Mouse (Mus musculus): ENCODE measurements around the gene Gm3055. TPM values are rescaled to one million over a fixed set of nuclear protein-coding genes. Genes with fewer than 3 reads are reported as not detected.
"Not testable (repeated sequence)": the region's sequence is repeated elsewhere in the genome, so short reads cannot be mapped to it uniquely, and the experiment has no call there.

The Gm3055 gene
- total RNA-seq (2012; rRNA removed) (not detected in 2 replicates), polyA plus RNA-seq (2012; ENCODE audit: insufficient read depth in 1 of 2, insufficient read length in 2 of 2, low read depth in 1 of 2, low replicate concordance in 2 of 2, missing spikeins in 1 of 2) (not detected)

GRCm38 (mm10) chr10:81770506-81771403 is at the start of gene Gm3055:
Gm3055 (minus strand) TSS chr10:81771161.
- H3K79me2 ChIP-seq (ENCODE audit: control insufficient read depth, insufficient read depth, low read length, poor library complexity); H3K36me3 ChIP-seq (ENCODE audit: control insufficient read depth in 1 of 2, insufficient read depth in 2 of 2, low read length in 2 of 2); H3K27ac ChIP-seq (ENCODE audit: control insufficient read depth, low read depth, low read length); H3K9ac ChIP-seq (ENCODE audit: control insufficient read depth, low read depth, low read length, poor library complexity, severe bottlenecking); H3K9me3 ChIP-seq (replicated peaks; ENCODE audit: insufficient read depth, low read length); DNase-seq (ENCODE audit: low read depth, low spot score); H3K4me3 ChIP-seq (ENCODE audit: control insufficient read depth in 1 of 2, insufficient read depth in 1 of 2, low read depth in 2 of 2, low read length in 2 of 2); H3K27me3 ChIP-seq (ENCODE audit: control insufficient read depth in 1 of 2, insufficient read depth in 2 of 2, low read length in 2 of 2); H3K4me1 ChIP-seq (ENCODE audit: control insufficient read depth in 1 of 2, insufficient read depth in 2 of 2, low read length in 2 of 2): not testable (repeated sequence)

GRCm38 (mm10) chr10:81811899-81812298 is 40.9 kb upstream of the Gm3055 start, which contains the start of gene Gm4767:
Gm4767 (plus strand) TSS chr10:81812186.
- not testable (repeated sequence) for H3K79me2 ChIP-seq (ENCODE audit: control insufficient read depth, insufficient read depth, low read length, poor library complexity); H3K9ac ChIP-seq (ENCODE audit: control insufficient read depth, low read depth, low read length, poor library complexity, severe bottlenecking); H3K4me1 ChIP-seq (ENCODE audit: control insufficient read depth in 1 of 2, insufficient read depth in 2 of 2, low read length in 2 of 2)

GRCm38 (mm10) chr10:81771404-81771777 is 430 bp upstream of the Gm3055 start:
- DNase-seq (ENCODE audit: low read depth, low spot score); H3K4me3 ChIP-seq (ENCODE audit: control insufficient read depth in 1 of 2, insufficient read depth in 1 of 2, low read depth in 2 of 2, low read length in 2 of 2); H3K9ac ChIP-seq (ENCODE audit: control insufficient read depth, low read depth, low read length, poor library complexity, severe bottlenecking); H3K9me3 ChIP-seq (replicated peaks; ENCODE audit: insufficient read depth, low read length); H3K79me2 ChIP-seq (ENCODE audit: control insufficient read depth, insufficient read depth, low read length, poor library complexity); H3K27me3 ChIP-seq (ENCODE audit: control insufficient read depth in 1 of 2, insufficient read depth in 2 of 2, low read length in 2 of 2); H3K27ac ChIP-seq (ENCODE audit: control insufficient read depth, low read depth, low read length); H3K4me1 ChIP-seq (ENCODE audit: control insufficient read depth in 1 of 2, insufficient read depth in 2 of 2, low read length in 2 of 2); H3K36me3 ChIP-seq (ENCODE audit: control insufficient read depth in 1 of 2, insufficient read depth in 2 of 2, low read length in 2 of 2): not testable (repeated sequence)

More at GRCm38 (mm10) chr10:81811899-81812298, 40.9 kb upstream of the Gm3055 start, which contains the start of gene Gm4767:
- not testable (repeated sequence) for H3K27me3 ChIP-seq (ENCODE audit: control insufficient read depth in 1 of 2, insufficient read depth in 2 of 2, low read length in 2 of 2); H3K27ac ChIP-seq (ENCODE audit: control insufficient read depth, low read depth, low read length); H3K9me3 ChIP-seq (replicated peaks; ENCODE audit: insufficient read depth, low read length); H3K36me3 ChIP-seq (ENCODE audit: control insufficient read depth in 1 of 2, insufficient read depth in 2 of 2, low read length in 2 of 2); H3K4me3 ChIP-seq (ENCODE audit: control insufficient read depth in 1 of 2, insufficient read depth in 1 of 2, low read depth in 2 of 2, low read length in 2 of 2); DNase-seq (ENCODE audit: low read depth, low spot score)

GRCm38 (mm10) chr10:81704531-81705301 is 66.2 kb downstream of the Gm3055 start, which contains the start of gene Zfp433:
Zfp433 (plus strand) TSS chr10:81704825.
- not testable (repeated sequence) for H3K9ac ChIP-seq (ENCODE audit: control insufficient read depth, low read depth, low read length, poor library complexity, severe bottlenecking); H3K79me2 ChIP-seq (ENCODE audit: control insufficient read depth, insufficient read depth, low read length, poor library complexity); H3K27me3 ChIP-seq (ENCODE audit: control insufficient read depth in 1 of 2, insufficient read depth in 2 of 2, low read length in 2 of 2); DNase-seq (ENCODE audit: low read depth, low spot score); H3K36me3 ChIP-seq (ENCODE audit: control insufficient read depth in 1 of 2, insufficient read depth in 2 of 2, low read length in 2 of 2); H3K9me3 ChIP-seq (replicated peaks; ENCODE audit: insufficient read depth, low read length); H3K4me3 ChIP-seq (ENCODE audit: control insufficient read depth in 1 of 2, insufficient read depth in 1 of 2, low read depth in 2 of 2, low read length in 2 of 2); H3K27ac ChIP-seq (ENCODE audit: control insufficient read depth, low read depth, low read length); H3K4me1 ChIP-seq (ENCODE audit: control insufficient read depth in 1 of 2, insufficient read depth in 2 of 2, low read length in 2 of 2)

Other genes with a start within 250 kb of the Gm3055 start
- gene Gna15, start 246.9 kb downstream of the Gm3055 start, total RNA-seq (2012; rRNA removed): 28.2 and 33.0 TPM in 2 replicates
- 100 to 1,000 TPM in 1 of 2 experiments, 10 to 100 TPM in 1; 23.0 to 142 TPM for gene Gna15, start 246.9 kb downstream of the Gm3055 start, polyA plus RNA-seq (2012; ENCODE audit: insufficient read depth in 1 of 2, insufficient read length in 2 of 2, low read depth in 1 of 2, low replicate concordance in 2 of 2, missing spikeins in 1 of 2)
- 12.2 and 14.1 TPM in 2 replicates for gene Gna11, start 226.0 kb downstream of the Gm3055 start, total RNA-seq (2012; rRNA removed)
- 10 to 100 TPM in 1 of 2 experiments, not detected in 1; 18.4 TPM for gene Gna11, start 226.0 kb downstream of the Gm3055 start, polyA plus RNA-seq (2012; ENCODE audit: insufficient read depth in 1 of 2, insufficient read length in 2 of 2, low read depth in 1 of 2, low replicate concordance in 2 of 2, missing spikeins in 1 of 2)
- gene Aes, start 211.7 kb downstream of the Gm3055 start, total RNA-seq (2012; rRNA removed): 170 and 197 TPM in 2 replicates
- gene Aes, start 211.7 kb downstream of the Gm3055 start, polyA plus RNA-seq (2012; ENCODE audit: insufficient read depth in 1 of 2, insufficient read length in 2 of 2, low read depth in 1 of 2, low replicate concordance in 2 of 2, missing spikeins in 1 of 2): 100 to 1,000 TPM in 1 of 2 experiments, not detected in 1; 355 TPM
- 0.19 and 0.75 TPM in 2 replicates for gene Tle2, start 196.6 kb downstream of the Gm3055 start, total RNA-seq (2012; rRNA removed)
- 1 to 10 TPM in 1 of 2 experiments, not detected in 1; 2.4 TPM for gene Tle2, start 196.6 kb downstream of the Gm3055 start, polyA plus RNA-seq (2012; ENCODE audit: insufficient read depth in 1 of 2, insufficient read length in 2 of 2, low read depth in 1 of 2, low replicate concordance in 2 of 2, missing spikeins in 1 of 2)
- 16.9 and 17.3 TPM in 2 replicates for gene Tle6, start 170.1 kb downstream of the Gm3055 start, total RNA-seq (2012; rRNA removed)
- gene Tle6, start 170.1 kb downstream of the Gm3055 start, polyA plus RNA-seq (2012; ENCODE audit: insufficient read depth in 1 of 2, insufficient read length in 2 of 2, low read depth in 1 of 2, low replicate concordance in 2 of 2, missing spikeins in 1 of 2): 10 to 100 TPM in 1 of 2 experiments, not detected in 1; 31.9 TPM
- gene BC025920, start 164.9 kb downstream of the Gm3055 start, total RNA-seq (2012; rRNA removed): 0.98 and 1.1 TPM in 2 replicates
- gene BC025920, start 164.9 kb downstream of the Gm3055 start, polyA plus RNA-seq (2012; ENCODE audit: insufficient read depth in 1 of 2, insufficient read length in 2 of 2, low read depth in 1 of 2, low replicate concordance in 2 of 2, missing spikeins in 1 of 2): 1 to 10 TPM in 1 of 2 experiments, not detected in 1; 1.7 TPM
- 8.2 and 10.5 TPM in 2 replicates for gene Sirt6, start 143.4 kb downstream of the Gm3055 start, total RNA-seq (2012; rRNA removed)
- 10 to 100 TPM in 1 of 2 experiments, not detected in 1; 38.2 TPM for gene Sirt6, start 143.4 kb downstream of the Gm3055 start, polyA plus RNA-seq (2012; ENCODE audit: insufficient read depth in 1 of 2, insufficient read length in 2 of 2, low read depth in 1 of 2, low replicate concordance in 2 of 2, missing spikeins in 1 of 2)
- 3.2 and 4.5 TPM in 2 replicates for gene Ankrd24, start 142.6 kb downstream of the Gm3055 start, total RNA-seq (2012; rRNA removed)
- 10 to 100 TPM in 1 of 2 experiments, not detected in 1; 14.6 TPM for gene Ankrd24, start 142.6 kb downstream of the Gm3055 start, polyA plus RNA-seq (2012; ENCODE audit: insufficient read depth in 1 of 2, insufficient read length in 2 of 2, low read depth in 1 of 2, low replicate concordance in 2 of 2, missing spikeins in 1 of 2)
- 3.5 and 3.9 TPM in 2 replicates for gene Gm10778, start 122.1 kb downstream of the Gm3055 start, total RNA-seq (2012; rRNA removed)
- gene Gm10778, start 122.1 kb downstream of the Gm3055 start, polyA plus RNA-seq (2012; ENCODE audit: insufficient read depth in 1 of 2, insufficient read length in 2 of 2, low read depth in 1 of 2, low replicate concordance in 2 of 2, missing spikeins in 1 of 2): 1 to 10 TPM in 1 of 2 experiments, not detected in 1; 2.0 TPM
- gene Zfp433, start 66.3 kb downstream of the Gm3055 start, total RNA-seq (2012; rRNA removed): 4.2 and 4.9 TPM in 2 replicates
- gene Zfp433, start 66.3 kb downstream of the Gm3055 start, polyA plus RNA-seq (2012; ENCODE audit: insufficient read depth in 1 of 2, insufficient read length in 2 of 2, low read depth in 1 of 2, low replicate concordance in 2 of 2, missing spikeins in 1 of 2): 1 to 10 TPM in 1 of 2 experiments, not detected in 1; 3.0 TPM
- gene Gm4767, start 41.0 kb upstream of the Gm3055 start, total RNA-seq (2012; rRNA removed): 1.2 and 1.3 TPM in 2 replicates
- under 1 TPM in 1 of 2 experiments, not detected in 1; 0.24 TPM for gene Gm4767, start 41.0 kb upstream of the Gm3055 start, polyA plus RNA-seq (2012; ENCODE audit: insufficient read depth in 1 of 2, insufficient read length in 2 of 2, low read depth in 1 of 2, low replicate concordance in 2 of 2, missing spikeins in 1 of 2)
- 0.12 TPM in 1 of 2 replicates, not detected in the other for gene Gm32687, start 92.8 kb upstream of the Gm3055 start, total RNA-seq (2012; rRNA removed)
- not detected for gene Gm32687, start 92.8 kb upstream of the Gm3055 start, polyA plus RNA-seq (2012; ENCODE audit: insufficient read depth in 1 of 2, insufficient read length in 2 of 2, low read depth in 1 of 2, low replicate concordance in 2 of 2, missing spikeins in 1 of 2)
- 0.03 TPM in 1 of 2 replicates, not detected in the other for gene Zfp781, start 159.3 kb upstream of the Gm3055 start, total RNA-seq (2012; rRNA removed)
- gene Zfp781, start 159.3 kb upstream of the Gm3055 start, polyA plus RNA-seq (2012; ENCODE audit: insufficient read depth in 1 of 2, insufficient read length in 2 of 2, low read depth in 1 of 2, low replicate concordance in 2 of 2, missing spikeins in 1 of 2): under 1 TPM in 1 of 2 experiments, not detected in 1; 0.26 TPM